Mouse (Mus musculus): ENCODE data around the gene 1700001K19Rik.

DNA sequence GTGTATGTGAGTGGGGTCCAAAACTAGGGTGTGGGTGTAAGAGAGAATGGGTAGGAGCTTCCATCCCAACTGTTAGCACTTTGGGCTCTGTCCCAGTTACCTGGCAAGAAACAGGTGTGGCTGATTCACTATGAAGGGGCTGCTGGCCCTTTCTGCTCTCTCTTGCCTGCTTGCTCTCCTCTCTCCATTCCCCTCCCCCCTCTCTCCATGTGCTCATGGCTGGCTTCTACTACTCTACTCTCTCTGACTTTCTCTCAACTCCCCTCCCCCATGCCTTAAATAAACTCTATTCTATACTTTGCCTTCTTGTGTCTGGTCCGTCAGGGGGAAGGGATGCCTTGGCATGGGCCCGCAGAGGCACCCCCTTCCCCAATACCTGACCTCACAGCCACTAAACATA is 18.3 kb upstream of the 1700001K19Rik start:
- TF ChIP-seq CTCF (IDR thresholded peaks at IDR 0.05; ENCODE audit: extremely low read depth, insufficient read depth, insufficient read length, insufficient replicate concordance), result no peak
- TF ChIP-seq POLR2A (IDR thresholded peaks at IDR 0.05; ENCODE audit: low read depth, low read length), result no peak
